Mouse (Mus musculus) adipose tissue, adult 10 weeks (tissue): ENCODE measurements around the gene Tcl1b2. TPM values are rescaled to one million over a fixed set of nuclear protein-coding genes. Genes with fewer than 3 reads are reported as not detected.

Source experiments
- polyA plus RNA-seq: library from polyadenylated mRNA; stranded (reverse); fragments of 350-450 nt; fragmentation: Illumina TruSeq; extraction: RNeasy Lipid Tissue Mini Kit (QIAGEN cat#74804); gene quantifications from one replicate; pipeline ENCODE4 v1.2.3, GENCODE M21; 2014; ENCODE audit warnings: low read depth, low replicate concordance

Tcl1b2 gene
- polyA plus RNA-seq, result not detected

DNA sequence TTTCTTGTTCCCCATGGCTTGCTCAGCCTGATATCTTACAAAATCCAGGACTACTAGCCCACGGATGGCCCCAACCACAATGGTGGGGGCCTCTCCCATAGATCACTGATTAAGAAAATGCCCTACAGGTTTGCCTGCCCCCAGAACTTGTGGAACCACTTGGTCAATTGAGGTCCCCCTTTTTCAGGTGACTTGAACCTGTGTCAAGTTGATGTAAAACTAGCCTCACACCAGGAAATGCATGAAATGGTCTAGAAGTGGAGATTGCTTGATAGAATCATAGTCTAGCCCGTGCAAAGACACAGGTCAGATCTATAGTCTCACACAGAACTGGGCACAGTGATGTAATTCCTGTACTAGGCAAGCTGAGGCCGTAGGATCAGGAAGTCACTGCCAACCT, at the start of gene Tcl1b2:
Gene Tcl1b2 (plus strand): TSS at position 301 of the 400 bp plus-strand sequence.

DNA sequence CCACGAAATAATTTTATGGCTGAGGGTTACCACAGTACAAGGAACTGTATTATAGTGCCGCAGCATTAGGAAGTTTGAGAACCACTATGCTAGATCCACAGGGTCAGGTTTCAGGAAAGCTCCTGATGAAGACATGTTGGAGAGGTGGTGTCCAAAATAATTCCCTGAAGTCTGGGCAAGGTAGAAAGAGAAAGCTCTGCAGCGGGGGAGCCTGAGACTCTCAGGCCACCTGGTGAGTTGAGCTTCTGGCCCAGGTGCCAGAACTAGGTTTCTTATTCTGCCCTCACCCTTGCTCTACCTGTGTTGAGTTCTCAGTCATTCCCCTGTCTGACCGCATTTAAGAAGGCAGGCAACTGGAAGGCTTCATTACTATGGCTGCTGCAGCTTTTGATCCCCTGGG, 13.6 kb downstream of the Tcl1b2 start, which contains the start of gene Tcl1b1:
Gene Tcl1b1 (plus strand): TSS at position 301 of the 400 bp plus-strand sequence.

DNA sequence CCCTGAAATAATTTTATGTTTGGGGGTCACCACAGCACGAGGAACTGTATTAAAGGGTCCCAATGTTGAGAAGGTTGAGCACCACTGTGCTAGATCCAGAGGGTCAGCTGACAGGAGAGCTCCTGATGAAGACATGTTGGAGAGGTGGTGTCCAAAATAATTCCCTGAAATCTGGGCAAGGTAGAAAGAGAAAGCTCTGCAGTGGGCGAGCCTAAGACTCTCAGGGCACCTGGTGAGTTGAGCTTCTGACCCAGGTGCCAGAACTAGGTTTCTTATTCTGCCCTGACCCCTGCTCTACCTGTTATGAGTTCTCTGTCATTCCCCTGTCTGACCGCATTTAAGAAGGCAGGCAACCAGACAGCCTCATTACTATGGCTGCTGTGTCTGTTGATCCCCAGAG, 30.2 kb downstream of the Tcl1b2 start, which contains the start of gene Tcl1b5:
Gene Tcl1b5 (plus strand): TSS at position 301 of the 400 bp plus-strand sequence.

DNA sequence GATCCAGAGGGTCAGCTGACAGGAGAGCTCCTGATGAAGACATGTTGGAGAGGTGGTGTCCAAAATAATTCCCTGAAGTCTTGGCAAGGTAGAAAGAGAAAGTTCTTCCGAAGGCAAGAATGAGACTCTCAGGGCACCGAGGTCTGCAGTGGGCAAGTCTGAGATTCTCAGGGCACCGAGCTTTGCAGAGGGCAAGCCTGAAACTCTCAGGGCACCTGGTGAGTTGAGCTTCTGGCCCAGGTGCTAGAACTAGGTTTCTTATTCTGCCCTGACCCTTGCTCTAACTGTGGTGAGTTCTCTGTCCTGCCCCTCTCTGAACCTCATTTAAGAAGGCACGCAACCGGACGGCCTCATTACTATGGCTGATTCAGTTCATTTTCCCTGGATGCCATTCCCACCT, 44.9 kb downstream of the Tcl1b2 start, which contains the start of gene Tcl1b3:
Gene Tcl1b3 (plus strand): TSS at position 301 of the 400 bp plus-strand sequence.

DNA sequence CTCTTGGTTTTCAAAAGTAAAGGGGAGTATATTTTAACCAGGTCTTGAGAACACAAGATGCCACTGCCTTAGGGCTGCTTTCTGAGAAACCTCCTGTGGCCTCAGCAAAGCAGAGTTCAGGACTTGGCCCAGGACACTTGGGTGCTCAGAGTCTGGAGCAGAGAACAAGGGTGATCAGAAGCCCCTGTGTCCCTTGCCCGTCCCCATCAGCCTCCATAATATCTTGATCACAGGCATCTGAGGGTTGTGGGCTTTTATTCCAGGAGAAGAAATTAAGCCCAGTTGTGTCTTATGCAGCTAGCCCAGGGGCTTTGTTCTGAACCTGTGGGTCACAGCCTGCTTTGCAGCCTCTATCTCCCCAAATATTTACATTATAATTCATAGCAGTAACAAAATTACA, 55.8 kb downstream of the Tcl1b2 start, which contains the start of gene Tcl1b4:
Gene Tcl1b4 (plus strand): TSS at position 301 of the 400 bp plus-strand sequence.

Other genes with a start within 250 kb of the Tcl1b2 start
- gene Syne3, start 136.2 kb upstream of the Tcl1b2 start, polyA plus RNA-seq, result 4.2 TPM
- 31.5 TPM for gene Glrx5, start 113.3 kb upstream of the Tcl1b2 start, polyA plus RNA-seq
- not detected for gene Tcl1b1, start 13.7 kb downstream of the Tcl1b2 start, polyA plus RNA-seq
- gene Tcl1b5, start 30.3 kb downstream of the Tcl1b2 start, polyA plus RNA-seq, result not detected
- not detected for gene Tcl1b3, start 45.0 kb downstream of the Tcl1b2 start, polyA plus RNA-seq
- not detected for gene Tcl1b4, start 55.9 kb downstream of the Tcl1b2 start, polyA plus RNA-seq
- gene Tcl1, start 76.8 kb downstream of the Tcl1b2 start, polyA plus RNA-seq, result not detected
- gene Tunar, start 187.9 kb downstream of the Tcl1b2 start, polyA plus RNA-seq, result not detected